Mouse (Mus musculus) urinary bladder, adult 18-20 months (tissue): ENCODE measurements around the gene Magi1.
A peak's percentile ranks its signal among the peaks of the same experiment; 100 is the strongest.

Experiments
- DNase-seq, 2 experiments: peaks; one replicate each; pipeline ENCODE4 v3.0.0; 2022; ENCODE audit warnings: low spot score in 2 of 2, mixed read lengths in 2 of 2

Magi1 gene

GRCm38 (mm10) chr6:94116434-94117432 lies 167.0 kb downstream of the Magi1 start:
- DNase-seq, result no peak

DNA sequence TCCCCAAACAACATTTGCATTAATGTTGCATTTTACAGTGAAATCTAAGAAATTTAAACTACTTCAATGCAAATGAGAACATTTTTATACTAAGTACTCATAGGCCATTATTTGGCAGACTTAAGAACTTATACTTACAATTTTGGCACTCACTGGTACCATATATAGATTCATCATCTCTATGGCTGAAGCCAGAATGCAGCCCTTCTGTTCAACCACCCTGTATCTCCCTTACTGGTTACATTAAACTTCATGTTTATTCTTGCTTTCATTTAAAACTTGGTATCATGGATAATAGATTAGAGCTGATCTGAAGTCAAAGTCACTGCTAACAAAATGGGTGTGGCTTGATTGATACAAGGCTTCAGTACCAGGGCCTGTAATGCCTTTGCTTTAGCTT lies 171.9 kb downstream of the Magi1 start:
- DNase-seq, result no peak

GRCm38 (mm10) chr6:94107401-94108107 lies 176.2 kb downstream of the Magi1 start:
- peak in 1 of 2 experiments; percentile 18 for DNase-seq

- DNase-seq, result no peak
Measured at GRCm38 (mm10) chr6:94103581-94103980, 180.1 kb downstream of the Magi1 start.

DNA sequence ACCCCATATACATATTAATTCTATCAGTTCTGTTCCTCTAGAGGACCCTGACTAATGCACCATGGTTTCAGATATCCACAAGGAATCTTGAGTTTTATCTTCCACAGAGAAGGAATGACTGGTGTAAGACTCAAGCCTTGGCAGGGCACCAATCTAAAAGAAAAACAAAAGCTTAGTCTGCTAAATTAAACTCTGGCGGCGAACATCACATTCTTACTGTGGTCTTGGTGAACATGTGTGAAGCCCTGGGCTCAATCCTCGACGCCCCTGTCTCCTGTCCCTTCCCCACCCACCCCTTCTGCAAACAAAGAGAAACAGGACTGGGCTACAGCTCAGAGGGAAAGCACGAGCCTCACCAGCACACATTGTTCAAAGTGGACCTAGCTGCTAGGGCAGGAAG lies 182.5 kb downstream of the Magi1 start:
- DNase-seq, result no peak

DNA sequence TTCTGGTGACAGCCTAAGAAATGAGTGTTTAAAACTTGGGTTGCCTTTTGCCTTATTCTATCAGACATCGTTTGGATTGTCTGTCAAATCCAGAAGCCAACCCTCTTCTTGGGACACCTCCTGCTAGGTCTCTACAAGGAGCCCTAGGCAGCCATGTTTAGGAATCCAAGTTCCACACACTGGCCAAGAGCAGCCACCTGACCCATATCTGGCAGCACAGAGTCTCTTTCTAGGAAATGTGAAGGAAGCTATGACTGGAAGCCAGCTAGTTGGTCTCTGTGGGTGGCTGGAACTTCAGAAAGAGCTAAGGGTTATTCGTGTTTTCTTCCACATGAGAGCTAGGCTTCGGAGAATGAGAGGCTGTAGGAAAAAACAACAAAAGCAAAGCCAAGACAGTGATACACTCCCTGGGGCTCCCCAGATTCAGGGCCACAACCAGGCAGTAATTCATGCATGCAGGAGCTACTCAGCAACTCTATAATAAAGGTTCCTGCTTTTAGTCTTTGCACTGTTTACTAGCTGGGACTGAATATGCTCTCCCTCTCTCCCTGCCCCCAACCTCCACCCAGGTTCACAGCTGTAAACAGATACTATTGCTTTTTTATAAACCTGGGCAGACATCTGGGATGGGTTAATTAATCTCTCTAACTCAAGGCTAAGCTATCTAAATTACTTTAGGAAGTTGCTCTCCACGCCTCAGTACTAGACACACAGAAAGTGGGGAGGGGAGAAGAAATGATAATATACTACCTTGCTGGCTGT lies 188.6 kb downstream of the Magi1 start:
- no peak for DNase-seq

DNA sequence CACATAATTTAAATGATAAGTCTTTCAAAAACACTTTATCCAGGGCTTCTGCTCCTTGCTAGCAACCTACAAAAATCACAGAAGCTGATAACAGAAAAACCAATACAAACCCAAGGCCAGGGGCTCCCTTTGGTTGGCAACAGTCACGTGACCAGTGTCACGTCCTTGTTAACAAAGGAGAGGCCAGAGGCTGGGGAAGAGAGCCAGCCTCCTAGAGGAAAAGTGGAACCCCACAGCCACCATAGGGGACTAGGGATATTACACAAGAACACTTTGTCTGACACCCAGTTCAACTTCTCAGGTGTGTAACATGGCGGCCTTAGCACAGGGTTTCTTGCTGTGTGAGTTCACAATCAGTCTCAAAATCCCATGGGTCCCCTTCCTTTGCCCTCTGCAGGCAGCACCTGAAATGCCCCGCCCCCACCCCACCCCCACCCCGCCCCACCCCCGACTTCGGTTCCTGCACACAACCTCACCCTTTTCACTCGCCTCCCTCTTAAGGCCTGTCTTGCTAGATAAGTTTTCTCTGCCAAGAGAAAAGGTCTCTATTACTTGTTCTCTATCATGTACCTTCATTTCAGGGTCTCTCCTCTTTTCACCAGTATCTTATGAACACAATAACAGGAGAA lies 190.6 kb downstream of the Magi1 start:
- DNase-seq, result no peak

- no peak for DNase-seq
Measured at GRCm38 (mm10) chr6:94092500-94092899, 191.2 kb downstream of the Magi1 start.

DNA sequence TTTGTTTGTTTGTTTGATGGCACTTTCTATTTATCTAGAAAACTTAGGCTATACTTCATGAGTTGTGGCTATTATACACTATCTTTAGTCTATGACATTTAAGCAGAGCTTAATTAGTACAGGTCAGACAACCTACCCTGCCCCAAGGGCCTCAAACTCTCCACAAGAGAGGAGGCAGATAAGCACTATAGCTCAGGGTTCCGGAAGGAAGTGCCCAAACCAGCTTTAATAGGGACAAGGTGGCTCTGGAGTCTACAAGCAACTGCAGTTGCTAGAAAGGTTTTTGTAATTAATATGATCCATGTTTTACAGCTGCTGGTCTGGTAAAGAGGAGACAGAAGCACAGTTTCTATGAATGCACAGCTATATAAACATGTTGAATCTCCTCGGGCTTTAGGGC lies 196.9 kb downstream of the Magi1 start:
- DNase-seq, result no peak

DNA sequence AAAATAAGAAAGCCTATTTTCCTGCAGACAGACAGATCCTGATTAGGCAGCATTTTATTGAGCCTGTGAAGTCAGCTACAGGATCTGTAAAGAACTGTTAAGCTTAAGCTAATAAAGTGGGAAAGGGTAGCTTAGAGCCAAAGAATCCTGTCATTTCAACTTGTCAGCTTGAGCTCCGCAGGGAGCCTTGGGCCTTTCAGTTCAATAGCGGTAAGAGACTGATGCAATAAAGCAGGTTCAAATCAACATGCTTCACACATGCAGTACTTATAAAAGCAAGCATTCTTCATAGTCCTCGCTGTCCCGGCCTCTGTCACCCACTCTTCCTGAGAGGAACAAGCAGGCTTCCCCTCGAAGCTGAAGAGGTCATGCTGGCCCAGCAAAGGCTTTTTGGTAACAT lies 199.0 kb downstream of the Magi1 start:
- no peak for DNase-seq

DNA sequence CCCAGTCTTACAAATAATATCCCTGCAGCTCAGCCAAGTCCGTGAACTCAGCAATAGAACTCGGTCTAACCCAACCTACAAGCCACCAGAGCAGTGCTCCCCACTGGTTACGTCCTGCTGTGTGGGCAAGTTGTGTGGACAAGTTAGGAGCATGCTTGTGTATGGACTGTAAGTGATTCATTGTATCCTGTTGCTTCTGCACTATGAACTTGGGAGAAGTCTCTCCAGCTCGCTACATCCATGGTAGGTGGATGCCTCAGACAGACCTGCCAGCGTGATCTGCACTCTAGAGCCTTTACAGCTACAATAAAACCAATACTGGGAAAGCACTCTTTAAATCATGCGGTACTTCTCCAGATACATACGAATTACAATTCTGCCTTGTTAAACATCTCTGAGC lies 200.3 kb downstream of the Magi1 start:
- no peak for DNase-seq

- DNase-seq, result peak in 1 of 2 experiments; percentile 46
Measured at GRCm38 (mm10) chr6:94080933-94081545, 202.7 kb downstream of the Magi1 start.

DNA sequence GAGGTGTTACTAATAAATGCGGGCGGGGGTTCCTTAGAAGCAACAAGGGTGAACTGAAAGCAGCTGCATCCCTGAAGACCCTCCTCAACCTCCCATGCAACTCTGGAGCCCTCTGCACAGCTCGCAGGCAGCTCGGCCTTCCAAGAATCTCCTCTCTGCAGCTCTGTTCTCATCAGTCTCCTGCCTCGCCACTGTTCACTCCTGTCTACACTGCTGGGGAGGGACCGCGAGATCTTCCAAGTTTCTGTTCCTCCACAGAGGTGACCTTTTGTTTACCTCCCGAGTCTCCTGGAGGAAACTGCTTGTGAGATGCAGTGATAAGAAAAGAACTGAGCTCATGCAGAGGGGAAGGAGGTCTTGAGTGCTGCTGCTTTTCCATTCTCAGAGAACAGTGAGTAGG lies 204.8 kb downstream of the Magi1 start:
- no peak for DNase-seq

- DNase-seq, result no peak
Measured at GRCm38 (mm10) chr6:94077013-94077412, 206.7 kb downstream of the Magi1 start.

DNA sequence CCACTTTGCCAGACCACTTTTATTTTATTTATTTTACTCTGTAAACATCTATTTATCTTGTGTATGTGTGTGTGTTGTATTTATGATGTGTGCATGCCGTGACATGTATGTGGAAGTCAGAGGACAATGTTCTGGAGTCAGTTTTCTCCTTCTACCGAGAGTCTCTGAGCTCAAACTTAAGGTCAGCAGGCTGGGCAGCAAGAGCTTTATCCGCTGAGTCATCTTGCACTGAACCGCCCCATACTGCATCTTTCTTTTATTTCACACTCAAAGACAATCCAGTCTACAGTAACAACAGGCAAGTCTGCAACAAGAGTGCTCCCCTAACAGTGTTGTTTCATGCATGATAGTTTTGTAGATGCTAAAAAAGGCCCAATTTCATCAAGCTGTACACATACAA lies 207.7 kb downstream of the Magi1 start:
- DNase-seq, result no peak

GRCm38 (mm10) chr6:94075228-94075627 lies 208.5 kb downstream of the Magi1 start:
- no peak for DNase-seq

DNA sequence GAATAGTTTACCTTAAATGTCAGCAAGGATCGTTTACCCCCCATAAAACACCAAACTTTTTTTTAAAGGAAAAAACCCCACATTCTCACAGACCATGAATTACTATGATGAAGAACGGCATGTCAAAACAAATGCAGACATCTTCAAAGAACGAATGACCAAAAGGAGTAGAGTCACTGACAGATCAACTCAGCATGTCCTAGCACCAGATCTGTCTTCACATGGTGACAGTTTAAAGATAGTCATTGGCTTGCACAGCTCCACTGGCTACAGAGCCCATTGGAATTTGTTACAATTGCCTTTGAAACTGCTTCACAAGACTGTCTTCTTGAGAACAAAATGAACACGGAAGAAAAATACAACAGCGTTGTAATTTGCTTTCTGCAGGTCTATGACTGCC lies 212.0 kb downstream of the Magi1 start:
- DNase-seq, result no peak

- DNase-seq, result no peak
Measured at GRCm38 (mm10) chr6:94070702-94071101, 213.0 kb downstream of the Magi1 start.

DNA sequence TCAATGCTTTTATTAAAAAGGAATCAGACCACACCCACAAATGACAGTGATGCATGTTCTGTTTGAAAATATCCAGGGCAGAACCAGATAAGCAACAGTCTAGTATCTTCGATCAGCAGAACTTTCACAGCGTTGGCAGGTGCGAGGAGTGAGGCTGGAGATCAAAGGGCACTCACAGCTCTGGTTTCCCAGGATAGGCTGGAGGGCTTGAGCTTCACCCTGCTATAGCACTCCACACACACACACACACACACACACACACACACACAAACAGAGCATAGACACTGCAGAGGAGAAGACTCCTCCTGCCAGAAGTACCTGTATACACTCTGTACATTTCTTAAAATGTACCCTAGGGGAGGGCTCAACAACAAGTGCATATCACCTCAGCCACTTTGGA lies 214.3 kb downstream of the Magi1 start:
- no peak for DNase-seq

DNA sequence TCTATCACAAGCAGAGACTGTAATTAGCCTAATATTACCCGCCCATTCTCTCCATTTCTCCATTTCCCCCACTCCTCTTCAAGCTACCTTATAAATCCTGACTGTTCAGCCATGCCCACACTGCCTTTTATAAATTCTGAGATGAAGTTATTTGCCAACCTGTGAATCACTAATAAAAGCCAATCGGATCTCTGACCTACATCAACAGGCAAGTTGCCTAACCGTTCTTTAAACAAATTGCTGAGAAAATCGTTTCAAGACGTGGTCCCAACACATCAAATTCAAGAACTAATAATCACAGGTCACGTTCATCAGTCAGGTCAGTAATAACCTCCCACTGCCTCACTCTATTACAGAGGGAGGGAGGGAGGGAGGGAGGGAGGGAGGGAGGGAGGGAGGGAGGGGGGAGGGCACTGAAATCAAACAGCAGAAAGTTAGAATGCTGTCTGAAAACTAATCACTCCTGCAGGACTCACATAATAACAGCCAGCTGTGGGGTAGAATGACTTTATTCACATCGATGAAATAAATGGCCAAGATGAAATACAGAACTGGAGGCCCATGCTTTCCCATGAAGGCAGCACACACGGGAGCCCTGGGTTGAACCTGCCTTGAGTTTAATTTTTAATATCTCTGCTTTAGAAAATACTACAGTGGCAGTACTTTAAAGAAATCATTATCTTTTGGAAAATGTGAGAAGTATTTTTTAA lies 215.8 kb downstream of the Magi1 start:
- no peak for DNase-seq

DNA sequence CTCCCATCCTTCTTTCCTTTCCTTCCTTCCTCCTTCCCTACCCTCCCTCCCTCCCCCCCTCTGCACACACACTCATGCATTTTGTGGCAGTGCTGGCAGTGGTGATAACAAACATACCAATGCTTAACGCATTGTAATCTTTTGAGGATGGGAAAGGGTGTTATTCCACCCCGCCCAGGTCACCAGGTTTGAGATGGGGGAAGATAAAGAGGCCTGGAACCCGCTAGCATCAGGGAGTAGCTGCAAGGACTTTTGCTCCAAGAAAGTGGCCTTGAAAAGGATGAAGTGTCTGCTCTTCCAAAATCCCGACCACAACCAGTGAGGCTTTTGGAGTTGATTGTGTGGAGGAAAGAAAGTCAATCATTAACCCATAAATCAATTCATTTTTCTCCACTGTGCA lies 218.9 kb downstream of the Magi1 start:
- DNase-seq, result no peak
